Mouse (Mus musculus) kidney, adult 2 months (tissue): ENCODE results near the gene Col6a2. TPM values are rescaled to one million over a fixed set of nuclear protein-coding genes. Genes with fewer than 3 reads are reported as not detected.

Experiments
- DNase-seq: peaks from one replicate; pipeline ENCODE4 v3.0.0; 2021
- H3K27ac ChIP-seq: fragments of 200-500 bp; 2 replicates; pipeline ENCODE4 v1.5.1; 2012; ENCODE audit warnings: low read depth, low read length, control low read depth, inconsistent platforms; ENCODE audit not compliant: insufficient read depth
- H3K27me3 ChIP-seq: fragments of 200-500 bp; replicated peaks from 2 replicates; pipeline ENCODE4 v1.6.1; 2012; ENCODE audit warnings: mild to moderate bottlenecking, moderate library complexity, low read length, inconsistent platforms; ENCODE audit not compliant: control insufficient read depth, insufficient read depth
- H3K36me3 ChIP-seq: fragments of 200-500 bp; 2 replicates; pipeline ENCODE4 v1.6.1; 2012; ENCODE audit warnings: mild to moderate bottlenecking, moderate library complexity, low read length, inconsistent platforms; ENCODE audit not compliant: control insufficient read depth, insufficient read depth
- H3K4me1 ChIP-seq: fragments of 200-500 bp; 2 replicates; pipeline ENCODE4 v1.6.1; 2011; ENCODE audit warnings: low read length; ENCODE audit not compliant: control insufficient read depth, insufficient read depth
- H3K4me3 ChIP-seq: fragments of 200-500 bp; 2 replicates; pipeline ENCODE4 v1.5.1; 2011; ENCODE audit warnings: mild to moderate bottlenecking, low read depth, low read length, control low read depth; ENCODE audit not compliant: insufficient read depth
- CTCF ChIP-seq: fragments of 200-500 bp; conservative IDR thresholded peaks from 2 replicates; pipeline ENCODE4 v1.5.1; 2011; ENCODE audit warnings: low read depth, mild to moderate bottlenecking, control low read depth, low read length, moderate library complexity, mixed read lengths; ENCODE audit not compliant: insufficient read depth, insufficient read length
- POLR2A ChIP-seq: fragments of 200-500 bp; IDR thresholded peaks from one replicate; pipeline ENCODE4 v1.6.1; 2011; ENCODE audit warnings: low read depth, low read length, control low read depth
- WGBS: fragments of 180-500 bp; shearing (Covaris S2); methylation state at CpG from one replicate; pipeline ENCODE4 v1.1.7; 2018; 5-methylcytosine and 5-hydroxymethylcytosine counted together
- polyA plus RNA-seq: library from polyadenylated mRNA; depleted of rRNA; stranded (reverse); fragments of >200 nt; gene quantifications from 2 replicates; pipeline ENCODE4 v1.2.3, GENCODE M21; 2012

The Col6a2 gene
- polyA plus RNA-seq, 1 experiment: 23.4 TPM

DNA sequence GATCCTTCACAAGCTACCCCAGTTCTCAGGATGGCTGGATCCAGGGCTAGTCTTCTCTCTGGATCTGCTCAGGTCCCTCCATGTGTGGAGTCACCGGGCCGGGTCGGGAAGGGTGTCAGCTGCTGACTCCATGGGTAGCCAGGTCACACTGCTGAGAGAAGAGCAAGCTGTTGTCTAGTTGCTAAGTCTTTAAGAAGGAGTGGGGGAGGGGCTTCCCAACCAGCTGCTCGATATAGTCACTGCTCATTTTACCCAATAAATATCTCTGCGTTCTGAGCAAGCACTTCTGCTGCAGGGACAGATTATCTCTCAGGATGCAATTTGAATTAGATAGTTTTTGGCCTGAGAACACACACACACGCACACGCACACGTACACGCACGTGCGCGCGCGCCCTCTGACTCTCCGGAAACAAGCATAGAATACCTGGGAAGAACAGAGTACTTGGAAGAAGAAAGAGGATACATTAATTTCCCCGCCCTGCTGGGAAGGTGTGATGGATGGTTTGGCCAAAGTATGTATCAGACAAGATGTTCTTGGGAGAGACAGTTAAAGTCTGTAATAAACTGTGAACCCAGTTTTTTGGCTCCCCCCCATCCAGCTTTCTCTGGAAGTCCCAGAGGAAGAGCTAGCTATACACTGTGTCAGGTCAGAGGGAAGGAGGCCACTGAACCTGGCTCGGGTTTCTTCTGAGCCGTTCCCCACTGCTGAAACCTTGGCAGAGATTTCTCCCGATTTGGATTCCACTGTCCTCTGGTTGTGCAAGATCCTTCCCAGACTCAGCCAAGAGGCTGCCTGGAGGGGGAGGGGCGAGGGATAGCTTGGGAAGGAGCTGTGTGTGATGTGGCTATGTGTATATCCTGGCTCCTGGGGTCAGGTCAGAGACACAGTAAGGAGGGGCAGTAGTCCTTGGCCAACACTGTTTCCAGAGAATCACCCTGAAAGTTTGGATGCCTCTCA lies 41.0 kb upstream of the Col6a2 start:
- Histone ChIP-seq H3K27ac (no peak overlapping the region), H3K4me3 (no peak overlapping the region), H3K27me3 (no peaks in the 10 kb centered on the region), H3K36me3 (no peaks in the 10 kb centered on the region), H3K4me1 (no peaks in the 10 kb centered on the region)
- 62% methylated on average over 20 of the region's 20 CpGs for WGBS
- TF ChIP-seq POLR2A: no peak
- no peak for TF ChIP-seq CTCF
- peak; percentile 75 for DNase-seq

DNA sequence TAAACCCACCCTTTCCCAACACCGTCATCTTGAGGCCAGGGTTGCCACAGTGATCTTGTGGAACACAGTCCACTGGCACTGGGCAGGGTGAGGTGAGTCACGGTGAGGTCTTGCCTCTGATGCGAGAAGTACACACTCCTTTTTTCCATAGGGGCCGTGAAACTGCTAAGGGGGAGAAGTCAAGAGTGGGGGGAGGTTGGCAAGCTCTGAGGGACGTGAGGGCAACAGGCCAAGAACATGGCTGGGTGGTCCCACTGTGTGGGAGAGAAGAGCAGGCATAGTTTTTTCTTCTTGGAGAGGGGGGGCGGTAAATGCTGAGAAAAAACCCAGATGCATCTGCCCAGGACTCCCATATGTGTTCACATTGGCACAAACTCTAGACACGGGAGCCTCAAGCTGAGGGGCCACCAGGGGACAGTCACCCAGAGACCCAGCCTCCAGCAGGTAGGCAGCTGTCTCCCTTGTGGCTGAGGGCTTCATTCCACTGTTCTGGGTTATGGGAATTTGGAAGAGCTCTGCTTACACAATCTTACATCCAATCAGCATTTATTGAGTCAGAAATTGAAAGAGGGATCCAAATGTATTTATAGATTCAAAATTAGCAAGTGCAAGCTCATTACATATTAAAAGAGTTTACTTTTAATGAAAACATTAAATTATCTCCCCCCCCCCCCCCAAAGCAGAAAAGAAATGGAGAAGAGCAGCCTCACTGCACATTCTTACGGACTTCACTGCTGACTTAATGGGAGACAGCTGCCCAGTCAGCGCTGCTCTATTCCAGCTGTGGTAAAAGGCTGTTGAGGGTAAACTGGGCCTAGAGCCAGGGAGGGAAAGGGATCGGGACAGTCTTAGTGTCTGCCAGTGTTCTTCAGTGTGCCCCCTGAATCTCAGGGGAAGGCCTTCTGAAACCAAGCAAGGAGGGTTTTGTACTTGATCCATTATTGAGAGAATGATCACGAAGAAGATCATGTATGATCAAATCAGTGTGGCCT lies 30.2 kb upstream of the Col6a2 start:
- H3K27ac ChIP-seq: no peak overlapping the region
- no peak for DNase-seq
- H3K36me3 ChIP-seq: no peaks in the 10 kb centered on the region
- no peak for TF ChIP-seq POLR2A
- no peak for TF ChIP-seq CTCF
- H3K4me3 ChIP-seq: no peak overlapping the region
- no peaks in the 10 kb centered on the region for H3K27me3 ChIP-seq
- WGBS: 73% methylated on average over 11 of the region's 11 CpGs
- no peaks in the 10 kb centered on the region for H3K4me1 ChIP-seq

DNA sequence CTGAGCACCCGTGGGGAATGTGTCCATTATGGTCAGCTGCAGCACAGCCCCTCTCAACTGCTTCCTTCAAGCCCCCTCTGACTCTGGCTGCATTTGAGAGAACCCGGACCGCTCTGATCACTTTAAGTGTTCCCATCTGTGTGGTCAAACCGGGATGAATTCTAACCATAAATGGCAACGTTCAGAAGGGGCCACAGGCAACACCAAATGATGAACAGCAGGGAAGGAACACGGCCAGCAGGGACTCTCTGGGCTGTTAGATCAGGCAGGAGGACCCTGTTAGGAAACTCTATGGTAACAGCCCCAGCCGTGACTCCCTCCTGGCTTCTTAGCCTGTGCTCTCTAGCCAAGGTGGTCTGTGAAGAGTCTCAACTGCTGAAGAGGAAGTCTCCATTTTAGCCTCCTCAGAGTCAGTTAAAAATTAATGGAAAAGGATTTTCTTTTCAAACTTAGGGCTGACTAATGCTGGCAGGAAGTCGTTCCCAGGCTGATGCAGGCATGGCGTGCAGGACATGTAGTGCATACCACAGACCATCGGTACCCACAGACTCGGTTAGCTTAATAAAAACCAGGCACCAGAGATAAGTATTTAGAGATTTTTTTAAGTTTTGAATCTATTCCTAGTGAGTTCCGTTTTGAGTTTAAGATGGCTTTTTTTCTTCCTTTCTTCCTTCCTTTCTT lies 27.4 kb upstream of the Col6a2 start:
- DNase-seq: no peak

GRCm38 (mm10) chr10:76648738-76649137 lies 25.3 kb upstream of the Col6a2 start:
- H3K4me3 ChIP-seq: no peak overlapping the region
- no peaks in the 10 kb centered on the region for H3K36me3 ChIP-seq
- DNase-seq: no peak
- H3K27ac ChIP-seq: no peak overlapping the region
- no peaks in the 10 kb centered on the region for H3K27me3 ChIP-seq
- H3K4me1 ChIP-seq: no peaks in the 10 kb centered on the region
- TF ChIP-seq CTCF: no peak
- no peak for TF ChIP-seq POLR2A
- WGBS: 81% methylated on average over 10 of the region's 10 CpGs

More for the DNA sequence above, 27.4 kb upstream of the Col6a2 start:
- H3K4me3 ChIP-seq: no peak overlapping the region
- no peak overlapping the region for H3K27ac ChIP-seq
- 50% methylated on average over 12 of the region's 12 CpGs for WGBS
- H3K4me1 ChIP-seq: no peaks in the 10 kb centered on the region
- no peaks in the 10 kb centered on the region for H3K36me3 ChIP-seq
- TF ChIP-seq CTCF: no peak
- no peak for TF ChIP-seq POLR2A
- no peaks in the 10 kb centered on the region for H3K27me3 ChIP-seq

DNA sequence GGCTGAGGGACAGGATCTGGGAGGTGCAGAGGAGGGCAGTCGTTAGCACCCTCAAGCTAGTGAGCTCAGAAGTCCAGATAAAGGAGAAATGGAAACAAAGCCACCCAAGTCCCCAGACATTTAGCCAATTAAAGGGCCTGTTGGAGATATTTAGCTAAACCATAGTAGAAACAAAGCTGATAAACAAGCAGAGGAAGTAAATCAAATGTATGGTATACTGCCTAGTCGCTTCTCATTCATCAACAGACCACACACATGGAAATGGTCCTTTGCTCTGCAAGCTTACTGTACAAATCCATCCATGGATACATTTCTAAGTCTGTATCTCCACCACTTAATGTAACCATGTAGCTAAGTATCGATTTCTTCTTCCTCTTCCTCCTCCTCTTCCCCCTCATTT lies 24.0 kb upstream of the Col6a2 start:
- H3K36me3 ChIP-seq: no peaks in the 10 kb centered on the region
- H3K4me3 ChIP-seq: no peak overlapping the region
- TF ChIP-seq POLR2A (no peak), CTCF (no peak)
- WGBS: 78% methylated on average over 3 of the region's 3 CpGs
- no peak overlapping the region for H3K27ac ChIP-seq
- no peaks in the 10 kb centered on the region for H3K4me1 ChIP-seq
- no peak for DNase-seq
- no peaks in the 10 kb centered on the region for H3K27me3 ChIP-seq

- Histone ChIP-seq H3K27ac (no peak overlapping the region), H3K4me1 (no peaks in the 10 kb centered on the region), H3K36me3 (no peaks in the 10 kb centered on the region), H3K27me3 (no peaks in the 10 kb centered on the region), H3K4me3 (no peak overlapping the region)
- WGBS: 88% methylated on average over 4 of the region's 4 CpGs
- TF ChIP-seq POLR2A (no peak), CTCF (no peak)
- no peak for DNase-seq
Measured at GRCm38 (mm10) chr10:76645686-76646085, 22.3 kb upstream of the Col6a2 start.
